Mouse (Mus musculus) cortical plate, adult 2 months (tissue): ENCODE results near the gene Stx17.

Source experiments
- CTCF ChIP-seq: fragments of 200-500 bp; IDR thresholded peaks from 2 replicates; pipeline ENCODE4 v1.5.1; 2011; ENCODE audit warnings: mild to moderate bottlenecking, control low read depth, low read length; ENCODE audit not compliant: insufficient read depth; ENCODE audit errors: extremely low read depth
- POLR2A ChIP-seq: fragments of 200-500 bp; IDR thresholded peaks from 2 replicates; pipeline ENCODE4 v1.6.1; 2011; ENCODE audit warnings: mild to moderate bottlenecking, low read length, control low read depth; ENCODE audit not compliant: insufficient read depth; ENCODE audit errors: extremely low read depth

- no peak for TF ChIP-seq POLR2A
- no peak for TF ChIP-seq CTCF
Observed at GRCm38 (mm10) chr4:48079285-48080039, 45.3 kb upstream of the Stx17 start.
